Mouse (Mus musculus) MEL (cell line): Measurements from ENCODE around the gene Trim14. TPM values are rescaled to one million over a fixed set of nuclear protein-coding genes. Genes with fewer than 3 reads are reported as not detected.

Experiments used
- DNase-seq: peaks from one replicate; pipeline ENCODE4 v3.0.0; 2011; ENCODE audit warnings: low read depth, low spot score
- H3K27ac ChIP-seq: 2 replicates; pipeline ENCODE4 v1.5.1; 2012; ENCODE audit warnings: low read depth, mild to moderate bottlenecking, control low read depth, low read length, moderate library complexity; ENCODE audit not compliant: control insufficient read depth
- H3K27me3 ChIP-seq, 2 experiments: fragments of 150-350 bp in 1 of 2; sonication (generic) in 1 of 2; 2 replicates each; pipeline ENCODE4 v1.6.1; 2012; ENCODE audit warnings: low read length in 2 of 2, mild to moderate bottlenecking in 2 of 2, improper control_type of control experiment in 1 of 2, moderate library complexity in 1 of 2; ENCODE audit not compliant: insufficient read depth in 2 of 2, control insufficient read depth in 1 of 2
- H3K36me3 ChIP-seq, 2 experiments: 2 replicates each; pipeline ENCODE4 v1.6.1; 2012 to 2014; ENCODE audit warnings: low read length in 2 of 2, improper control_type of control experiment in 1 of 2, inconsistent platforms in 1 of 2, mild to moderate bottlenecking in 1 of 2; ENCODE audit not compliant: insufficient read depth in 2 of 2, control insufficient read depth in 1 of 2
- H3K4me1 ChIP-seq, 2 experiments: fragments of 150-350 bp in 1 of 2; sonication (generic) in 1 of 2; 2 replicates each; pipeline ENCODE4 v1.6.1; 2012; ENCODE audit warnings: low read length in 2 of 2, improper control_type of control experiment in 1 of 2, mild to moderate bottlenecking in 1 of 2; ENCODE audit not compliant: insufficient read depth in 2 of 2, control insufficient read depth in 1 of 2
- H3K4me3 ChIP-seq, 2 experiments: fragments of 150-350 bp in 1 of 2; sonication (generic) in 1 of 2; 2 replicates each; pipeline ENCODE4 v1.5.1; 2012; ENCODE audit warnings: low read depth in 2 of 2, low read length in 2 of 2, mild to moderate bottlenecking in 2 of 2, moderate library complexity in 2 of 2, control low read depth in 1 of 2, improper control_type of control experiment in 1 of 2; ENCODE audit not compliant: control insufficient read depth in 1 of 2, insufficient read depth in 1 of 2
- H3K79me2 ChIP-seq: 2 replicates; pipeline ENCODE4 v1.6.1; 2012; ENCODE audit warnings: mild to moderate bottlenecking, low read length, moderate library complexity; ENCODE audit not compliant: control insufficient read depth, poor library complexity, insufficient read depth
- H3K9ac ChIP-seq: 2 replicates; pipeline ENCODE4 v1.6.1; 2012; ENCODE audit warnings: low read depth, mild to moderate bottlenecking, control low read depth, low read length, moderate library complexity; ENCODE audit not compliant: control insufficient read depth, poor library complexity, severe bottlenecking
- H3K9me3 ChIP-seq: fragments of 150-350 bp; sonication (generic); replicated peaks from 2 replicates; pipeline ENCODE4 v1.6.1; 2012; ENCODE audit warnings: mild to moderate bottlenecking, low read length, improper control_type of control experiment, moderate library complexity; ENCODE audit not compliant: insufficient read depth
- BHLHE40 ChIP-seq: IDR thresholded peaks from 2 replicates; pipeline ENCODE4 v1.6.1; 2012; ENCODE audit warnings: low read depth, mild to moderate bottlenecking, inconsistent platforms, low read length, improper control_type of control experiment, borderline replicate concordance
- CHD1 ChIP-seq: IDR thresholded peaks from 2 replicates; pipeline ENCODE4 v1.6.1; 2012; ENCODE audit warnings: low read depth, mild to moderate bottlenecking, inconsistent platforms, low read length, improper control_type of control experiment
- CHD2 ChIP-seq: IDR thresholded peaks from 2 replicates; pipeline ENCODE4 v1.6.1; 2011; ENCODE audit warnings: low read length, improper control_type of control experiment
- CTCF ChIP-seq, 3 experiments: IDR thresholded peaks in 2 of 3; conservative IDR thresholded peaks in 1 of 3; 2 replicates each; pipeline ENCODE4 v1.5.1; 2011 to 2012; ENCODE audit warnings: low read length in 3 of 3, low read depth in 2 of 3, mild to moderate bottlenecking in 2 of 3, improper control_type of control experiment in 1 of 3, inconsistent platforms in 1 of 3, mixed read lengths in 1 of 3, moderate library complexity in 1 of 3; ENCODE audit not compliant: control insufficient read depth in 1 of 3, insufficient read depth in 1 of 3, poor library complexity in 1 of 3, severe bottlenecking in 1 of 3
- E2F4 ChIP-seq: IDR thresholded peaks from 2 replicates; pipeline ENCODE4 v1.6.1; 2011; ENCODE audit warnings: low read depth, low read length, improper control_type of control experiment, borderline replicate concordance
- ELF1 ChIP-seq: IDR thresholded peaks from 2 replicates; pipeline ENCODE4 v1.6.1; 2014; ENCODE audit warnings: low read depth, mild to moderate bottlenecking, inconsistent platforms, low read length, improper control_type of control experiment, moderate library complexity
- EP300 ChIP-seq, 2 experiments: IDR thresholded peaks; 2 replicates each; pipeline ENCODE4 v1.6.1; 2011; ENCODE audit warnings: improper control_type of control experiment in 2 of 2, low read length in 2 of 2, low read depth in 1 of 2, mild to moderate bottlenecking in 1 of 2
- ETS1 ChIP-seq: IDR thresholded peaks from 2 replicates; pipeline ENCODE4 v1.6.1; 2012; ENCODE audit warnings: low read depth, mild to moderate bottlenecking, inconsistent platforms, low read length, improper control_type of control experiment, moderate library complexity
- GABPA ChIP-seq: IDR thresholded peaks from 2 replicates; pipeline ENCODE4 v1.6.1; 2012; ENCODE audit warnings: low read depth, mild to moderate bottlenecking, inconsistent platforms, low read length, improper control_type of control experiment, moderate library complexity
- GATA1 ChIP-seq: IDR thresholded peaks from 2 replicates; pipeline ENCODE4 v1.6.1; 2011; ENCODE audit warnings: low read depth, low read length, improper control_type of control experiment
- HCFC1 ChIP-seq: IDR thresholded peaks from 2 replicates; pipeline ENCODE4 v1.6.1; 2012; ENCODE audit warnings: low read depth, mild to moderate bottlenecking, inconsistent platforms, low read length, improper control_type of control experiment, moderate library complexity
- KAT2A ChIP-seq: conservative IDR thresholded peaks from 2 replicates; pipeline ENCODE4 v1.6.1; 2012; ENCODE audit warnings: low read depth, low read length, improper control_type of control experiment, inconsistent platforms
- MAFK ChIP-seq: IDR thresholded peaks from 2 replicates; pipeline ENCODE4 v1.6.1; 2011; ENCODE audit warnings: low read depth, mild to moderate bottlenecking, low read length, improper control_type of control experiment, borderline replicate concordance
- MAX ChIP-seq: IDR thresholded peaks from 2 replicates; pipeline ENCODE4 v1.6.1; 2011; ENCODE audit warnings: low read length, improper control_type of control experiment
- MAZ ChIP-seq: IDR thresholded peaks from 2 replicates; pipeline ENCODE4 v1.6.1; 2012; ENCODE audit warnings: low read depth, mild to moderate bottlenecking, inconsistent platforms, low read length, improper control_type of control experiment
- MEF2A ChIP-seq: IDR thresholded peaks from 2 replicates; pipeline ENCODE4 v1.6.1; 2014; ENCODE audit warnings: low read depth, mild to moderate bottlenecking, inconsistent platforms, low read length, improper control_type of control experiment; ENCODE audit not compliant: poor library complexity, insufficient replicate concordance, severe bottlenecking; ENCODE audit errors: extremely low read depth
- MXI1 ChIP-seq: IDR thresholded peaks from 2 replicates; pipeline ENCODE4 v1.6.1; 2011; ENCODE audit warnings: mild to moderate bottlenecking, low read depth, low read length, improper control_type of control experiment
- MYB ChIP-seq: IDR thresholded peaks from 2 replicates; pipeline ENCODE4 v1.6.1; 2011; ENCODE audit warnings: mild to moderate bottlenecking, low read depth, low read length, improper control_type of control experiment
- MYC ChIP-seq: IDR thresholded peaks from 2 replicates; pipeline ENCODE4 v1.6.1; 2011; ENCODE audit warnings: low read depth, mild to moderate bottlenecking, low read length, improper control_type of control experiment, moderate library complexity
- NELFE ChIP-seq: IDR thresholded peaks from 2 replicates; pipeline ENCODE4 v1.6.1; 2011; ENCODE audit warnings: low read depth, low read length, improper control_type of control experiment
- NRF1 ChIP-seq: IDR thresholded peaks from 2 replicates; pipeline ENCODE4 v1.6.1; 2014; ENCODE audit warnings: low read depth, mild to moderate bottlenecking, inconsistent platforms, low read length, improper control_type of control experiment, moderate library complexity; ENCODE audit not compliant: poor library complexity, insufficient read depth, severe bottlenecking
- POLR2A ChIP-seq, 2 experiments: IDR thresholded peaks; 2 replicates each; pipeline ENCODE4 v1.6.1; 2011 to 2012; ENCODE audit warnings: low read length in 2 of 2, mild to moderate bottlenecking in 2 of 2, control low read depth in 1 of 2, improper control_type of control experiment in 1 of 2, low read depth in 1 of 2, moderate library complexity in 1 of 2; ENCODE audit not compliant: control insufficient read depth in 1 of 2, insufficient read depth in 1 of 2, poor library complexity in 1 of 2
- POLR2AphosphoS2 ChIP-seq: IDR thresholded peaks from 2 replicates; pipeline ENCODE4 v1.6.1; 2011; ENCODE audit warnings: low read length, improper control_type of control experiment
- POLR2AphosphoS5 ChIP-seq: IDR thresholded peaks from 2 replicates; pipeline ENCODE4 v1.6.1; 2012; ENCODE audit warnings: low read depth, borderline replicate concordance, mild to moderate bottlenecking, inconsistent platforms, low read length, moderate library complexity, mixed read lengths
- RAD21 ChIP-seq: IDR thresholded peaks from 2 replicates; pipeline ENCODE4 v1.6.1; 2011; ENCODE audit warnings: mild to moderate bottlenecking, low read depth, low read length, improper control_type of control experiment
- SIN3A ChIP-seq: IDR thresholded peaks from 2 replicates; pipeline ENCODE4 v1.6.1; 2012; ENCODE audit warnings: low read length, improper control_type of control experiment, inconsistent platforms
- SMC3 ChIP-seq: IDR thresholded peaks from 2 replicates; pipeline ENCODE4 v1.6.1; 2011; ENCODE audit warnings: low read depth, low read length, improper control_type of control experiment
- TAL1 ChIP-seq: IDR thresholded peaks from 2 replicates; pipeline ENCODE4 v1.6.1; 2012; ENCODE audit warnings: mild to moderate bottlenecking, inconsistent platforms, low read length, moderate library complexity, mixed read lengths
- TCF12 ChIP-seq: IDR thresholded peaks from 2 replicates; pipeline ENCODE4 v1.6.1; 2014; ENCODE audit warnings: low read depth, mild to moderate bottlenecking, inconsistent platforms, low read length, improper control_type of control experiment, moderate library complexity
- UBTF ChIP-seq: IDR thresholded peaks from 2 replicates; pipeline ENCODE4 v1.6.1; 2012; ENCODE audit warnings: low read depth, mild to moderate bottlenecking, inconsistent platforms, low read length, improper control_type of control experiment, moderate library complexity, borderline replicate concordance; ENCODE audit not compliant: insufficient read depth
- USF1 ChIP-seq: IDR thresholded peaks from 2 replicates; pipeline ENCODE4 v1.6.1; 2014; ENCODE audit warnings: low read depth, mild to moderate bottlenecking, inconsistent platforms, low read length, improper control_type of control experiment, moderate library complexity
- USF2 ChIP-seq, 2 experiments: IDR thresholded peaks; 2 replicates each; pipeline ENCODE4 v1.6.1; 2011 to 2012; ENCODE audit warnings: improper control_type of control experiment in 2 of 2, low read length in 2 of 2, borderline replicate concordance in 1 of 2, inconsistent platforms in 1 of 2, low read depth in 1 of 2, mild to moderate bottlenecking in 1 of 2; ENCODE audit not compliant: insufficient read depth in 1 of 2
- ZKSCAN1 ChIP-seq: IDR thresholded peaks from 2 replicates; pipeline ENCODE4 v1.6.1; 2012; ENCODE audit warnings: low read depth, mild to moderate bottlenecking, inconsistent platforms, low read length, improper control_type of control experiment, moderate library complexity
- ZMIZ1 ChIP-seq: IDR thresholded peaks from 2 replicates; pipeline ENCODE4 v1.6.1; 2012; ENCODE audit warnings: low read depth, mild to moderate bottlenecking, inconsistent platforms, low read length, improper control_type of control experiment, moderate library complexity
- ZNF384 ChIP-seq: IDR thresholded peaks from 2 replicates; pipeline ENCODE4 v1.6.1; 2012; ENCODE audit warnings: low read depth, mild to moderate bottlenecking, inconsistent platforms, low read length, improper control_type of control experiment
- polyA plus RNA-seq, 2 experiments: library from polyadenylated mRNA; stranded (reverse) in 1 of 2; unstranded in 1 of 2; fragments of >175 nt in 1 of 2; fragments of >200 nt in 1 of 2; gene quantifications; 2 replicates each; pipeline versions ENCODE4 v1.2.1 to v1.2.4; 2012; ENCODE audit warnings: low replicate concordance in 2 of 2, low read depth in 1 of 2; ENCODE audit not compliant: insufficient read length in 2 of 2, insufficient read depth in 1 of 2, missing spikeins in 1 of 2
- total RNA-seq: library from RNA; depleted of rRNA; stranded (reverse); fragments of 300-350 nt; gene quantifications from 2 replicates; pipeline ENCODE4 v1.2.3, GENCODE M21; 2012

Gene Trim14
- total and polyA plus RNA-seq, 3 experiments, result 1.1 to 5.1 TPM; not detected in 1

- DNase-seq, result peak; percentile 96
- Histone ChIP-seq H3K79me2 (peaks cover 51% of the 10 kb centered on the region), H3K36me3 (peaks cover 0 to 37% of the 10 kb centered on the region in 2 experiments), H3K4me1 (peaks cover 25 to 38% of the 10 kb centered on the region in 2 experiments), H3K9ac (peak within 1 kb of the TSS; percentile 98), H3K27me3 (no peaks in the 10 kb centered on the region), H3K27ac (peak within 1 kb of the TSS; percentile 94), H3K4me3 (peak within 1 kb of the TSS; percentile 85 to 90), H3K9me3 (no peaks in the 10 kb centered on the region)
- TF ChIP-seq CHD1 (no peak), POLR2AphosphoS5 (no peak), MEF2A (no peak), SMC3 (no peak), GATA1 (no peak), SIN3A (0 out of 2 replicates have a peak, but pooled peaks have one; percentile 15), BHLHE40 (peak; percentile 64; the same call in 1 of the 2 replicates), ETS1 (peak; percentile 21; the same call in 1 of the 2 replicates), E2F4 (no peak; the same call in 1 of the 2 replicates), POLR2AphosphoS2 (peak; percentile 19; the same call in 1 of the 2 replicates), USF1 (peak; percentile 62), NELFE (peak; percentile 49), RAD21 (no peak), MYB (no peak), ZMIZ1 (peak; percentile 64; the same call in 1 of the 2 replicates), POLR2A (IDR thresholded peaks at IDR 0.05; ENCODE audit: control insufficient read depth in 1 of 2, insufficient read depth in 1 of 2, low read depth in 1 of 2, low read length in 2 of 2, poor library complexity in 1 of 2) (peak; percentile 35 to 73; a peak in 1 of 4 replicates), MXI1 (no peak; the same call in none of the 2 replicates), ZNF384 (no peak), TCF12 (no peak), EP300 (IDR thresholded peaks at IDR 0.05; ENCODE audit: low read depth in 1 of 2, low read length in 2 of 2) (peak in 1 of 2 experiments; percentile 4; a peak in 1 of 4 replicates), MYC (peak; percentile 70; the same call in 1 of the 2 replicates), HCFC1 (0 out of 2 replicates have a peak, but pooled peaks have one; percentile 59), GABPA (no peak), KAT2A (no peak; the same call in 1 of the 2 replicates), ELF1 (0 out of 2 replicates have a peak, but pooled peaks have one; percentile 12), MAFK (no peak), MAX (peak; percentile 85; the same call in 1 of the 2 replicates), ZKSCAN1 (no peak), NRF1 (peak; percentile 56), USF2 (IDR thresholded peaks at IDR 0.05; ENCODE audit: borderline replicate concordance in 1 of 2, insufficient read depth in 1 of 2, low read depth in 1 of 2, low read length in 2 of 2) (no peak), MAZ (no peak), UBTF (0 out of 2 replicates have a peak, but pooled peaks have one; percentile 29), CHD2 (no peak), CTCF (IDR thresholded peaks at IDR 0.05 in 2 of 3, conservative IDR thresholded peaks at IDR 0.05 in 1 of 3; ENCODE audit: control insufficient read depth in 1 of 3, insufficient read depth in 1 of 3, low read depth in 2 of 3, low read length in 3 of 3, poor library complexity in 1 of 3, severe bottlenecking in 1 of 3) (peak in 2 of 3 experiments; percentile 50 to 52; a peak in 5 of 6 replicates), TAL1 (no peak)
Measured at GRCm38 (mm10) chr4:46450519-46451131, 85.3 kb downstream of the Trim14 start, which contains the start of gene Anp32b. Anp32b (plus strand) TSS chr4:46450902.
